Mouse (Mus musculus) G1E (cell line): ENCODE measurements around the gene Hepacam.

Experiments
- CTCF ChIP-seq: IDR thresholded peaks from 2 replicates; pipeline ENCODE4 v1.5.1; 2012; ENCODE audit warnings: low read depth, low read length, inconsistent platforms, mixed read lengths
- GATA2 ChIP-seq: IDR thresholded peaks from 2 replicates; pipeline ENCODE4 v1.6.1; 2012; ENCODE audit warnings: low read depth, low read length, inconsistent platforms, borderline replicate concordance

GRCm38 (mm10) chr9:37368860-37369259, 1.7 kb downstream of the Hepacam start:
- TF ChIP-seq CTCF (no peak), GATA2 (no peak)
